Mouse (Mus musculus) embryonic facial prominence, embryonic 10.5 days (tissue): Measurements from ENCODE around the gene Myh9. TPM values are rescaled to one million over a fixed set of nuclear protein-coding genes. Genes with fewer than 3 reads are reported as not detected.
"Not testable (repeated sequence)": the region's sequence is repeated elsewhere in the genome, so short reads cannot be mapped to it uniquely, and the experiment has no call there.

Experiments used
- DNase-seq: peaks from one replicate; pipeline ENCODE4 v3.0.0-alpha.2; 2017; ENCODE audit warnings: low spot score
- H3K27ac ChIP-seq: fragments of 300-500 bp; sonication (generic); replicated peaks from 2 replicates; pipeline ENCODE4 v1.5.1; 2016; ENCODE audit warnings: mild to moderate bottlenecking
- H3K27me3 ChIP-seq: fragments of 300-500 bp; sonication (generic); replicated peaks from 2 replicates; pipeline ENCODE4 v1.6.1; 2016; ENCODE audit warnings: low read depth, mild to moderate bottlenecking; ENCODE audit not compliant: poor library complexity, severe bottlenecking
- H3K36me3 ChIP-seq: fragments of 300-500 bp; sonication (generic); replicated peaks from 2 replicates; pipeline ENCODE4 v1.6.1; 2016; ENCODE audit warnings: mild to moderate bottlenecking, moderate library complexity
- H3K4me1 ChIP-seq: fragments of 300-500 bp; sonication (generic); 2 replicates; pipeline ENCODE4 v1.6.1; 2016
- H3K4me3 ChIP-seq: fragments of 300-500 bp; sonication (generic); 2 replicates; pipeline ENCODE4 v1.5.1; 2016; ENCODE audit warnings: mild to moderate bottlenecking, moderate library complexity
- H3K9me3 ChIP-seq: fragments of 300-500 bp; sonication (generic); 2 replicates; pipeline ENCODE4 v1.6.1; 2016; ENCODE audit warnings: mild to moderate bottlenecking
- WGBS: fragments of 180-500 bp; shearing (Covaris S2); methylation state at CpG from one replicate; pipeline ENCODE4 v1.1.7; 2016; 5-methylcytosine and 5-hydroxymethylcytosine counted together
- polyA plus RNA-seq: library from polyadenylated mRNA; unstranded; fragments of >200 nt; fragmentation: Nextera tagmentation; extraction: Ambion mirVana; gene quantifications from 2 replicates; pipeline ENCODE4 v1.2.1, GENCODE M21; 2016

Myh9 gene
- polyA plus RNA-seq, 1 experiment from 2014 or later = 46.9 TPM

DNA sequence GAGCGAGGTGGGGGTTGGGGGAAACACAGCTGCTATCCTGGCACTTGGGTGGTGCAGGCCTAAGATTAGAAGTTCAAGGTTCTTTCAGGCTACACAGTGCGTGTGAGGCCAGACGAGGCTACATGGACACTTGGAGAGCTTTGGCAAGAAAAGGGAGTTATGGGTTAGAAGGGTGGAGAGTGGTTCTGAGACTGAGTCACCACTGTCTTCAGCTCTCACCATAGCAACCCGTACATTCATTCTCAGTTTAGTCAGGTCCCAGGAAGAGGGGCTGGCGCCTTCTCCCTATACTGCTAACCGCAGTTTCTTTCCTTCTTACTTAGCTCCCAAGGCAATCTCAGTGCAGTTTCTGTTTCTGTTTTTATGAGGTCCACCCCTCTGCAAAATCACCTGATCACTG is 100.4 kb downstream of the Myh9 start:
- not testable (repeated sequence) for H3K9me3 ChIP-seq, DNase-seq, H3K4me3 ChIP-seq, H3K36me3 ChIP-seq, H3K27ac ChIP-seq, H3K27me3 ChIP-seq, H3K4me1 ChIP-seq
- WGBS = 88% methylated on average over 6 of the region's 6 CpGs

DNA sequence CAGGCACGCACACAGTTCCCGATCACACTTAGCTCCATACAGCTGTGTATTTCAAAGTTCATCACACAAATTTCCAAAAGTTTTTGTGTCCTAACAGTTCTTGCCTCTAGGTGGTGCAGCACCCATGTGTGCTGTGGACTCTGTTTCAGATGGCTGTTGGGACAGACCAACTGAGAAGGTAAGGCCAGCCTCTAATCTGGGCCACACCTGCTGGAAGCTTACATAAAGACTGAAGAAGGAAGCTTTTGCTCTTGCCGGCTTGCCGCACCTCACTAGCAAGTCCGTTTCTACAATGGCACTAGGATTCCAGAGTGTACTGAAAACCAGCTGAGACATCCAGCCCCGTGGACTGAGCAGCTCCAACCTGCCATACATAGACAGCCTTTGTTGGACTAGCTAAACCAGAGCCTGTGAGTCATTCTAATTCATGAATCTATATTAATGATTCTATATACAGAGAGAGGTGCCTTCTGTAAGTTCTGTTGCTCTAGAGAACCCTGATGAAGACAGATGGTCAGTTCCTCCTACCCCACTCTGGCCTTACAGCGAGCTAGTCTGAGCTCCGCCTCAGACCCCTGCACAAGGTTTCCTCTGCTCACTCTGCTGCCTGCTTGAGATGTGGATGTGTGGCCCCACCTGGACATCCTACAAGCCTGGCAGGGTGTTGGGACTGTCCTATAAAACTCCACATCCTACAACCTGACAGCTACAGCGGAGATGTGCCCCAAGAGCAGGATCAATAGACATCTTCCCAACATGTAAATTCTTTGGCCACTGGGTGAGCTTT is 101.3 kb downstream of the Myh9 start:
- WGBS = 78% methylated on average over 9 of the region's 9 CpGs
- Histone ChIP-seq H3K4me3 (no peak overlapping the region), H3K27ac (no peak overlapping the region), H3K36me3 (no peaks in the 10 kb centered on the region), H3K9me3 (no peaks in the 10 kb centered on the region), H3K27me3 (no peaks in the 10 kb centered on the region), H3K4me1 (no peaks in the 10 kb centered on the region)
- DNase-seq = no peak

- not testable (repeated sequence) for DNase-seq, H3K27me3 ChIP-seq, H3K36me3 ChIP-seq, H3K9me3 ChIP-seq, H3K4me3 ChIP-seq, H3K4me1 ChIP-seq, H3K27ac ChIP-seq
- WGBS = 69% methylated on average over 4 of the region's 4 CpGs
Measured at GRCm38 (mm10) chr15:77733903-77734302, 108.1 kb downstream of the Myh9 start.

DNA sequence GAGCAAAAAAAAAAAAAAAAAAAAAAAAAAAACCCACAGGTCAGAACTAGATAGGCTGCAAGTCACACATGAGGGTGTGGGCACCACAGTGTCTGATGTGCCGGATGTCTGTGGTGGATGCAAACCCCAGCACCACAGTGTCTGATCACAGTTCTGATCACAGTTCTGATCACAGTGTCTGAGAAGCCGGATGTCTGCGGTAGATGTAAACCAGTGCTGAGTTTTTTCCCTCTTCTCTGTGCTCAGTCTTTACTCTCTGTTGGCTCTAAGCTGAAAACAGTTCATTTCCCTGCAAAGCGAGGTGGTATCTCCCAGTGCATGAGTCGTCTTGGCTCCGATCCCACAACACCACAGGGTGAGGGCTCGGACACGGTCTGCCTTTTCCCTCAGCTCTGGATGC is 108.6 kb downstream of the Myh9 start:
- not testable (repeated sequence) for H3K9me3 ChIP-seq, H3K4me3 ChIP-seq, H3K4me1 ChIP-seq, H3K36me3 ChIP-seq, H3K27ac ChIP-seq, H3K27me3 ChIP-seq, DNase-seq
- 85% methylated on average over 8 of the region's 8 CpGs for WGBS

DNA sequence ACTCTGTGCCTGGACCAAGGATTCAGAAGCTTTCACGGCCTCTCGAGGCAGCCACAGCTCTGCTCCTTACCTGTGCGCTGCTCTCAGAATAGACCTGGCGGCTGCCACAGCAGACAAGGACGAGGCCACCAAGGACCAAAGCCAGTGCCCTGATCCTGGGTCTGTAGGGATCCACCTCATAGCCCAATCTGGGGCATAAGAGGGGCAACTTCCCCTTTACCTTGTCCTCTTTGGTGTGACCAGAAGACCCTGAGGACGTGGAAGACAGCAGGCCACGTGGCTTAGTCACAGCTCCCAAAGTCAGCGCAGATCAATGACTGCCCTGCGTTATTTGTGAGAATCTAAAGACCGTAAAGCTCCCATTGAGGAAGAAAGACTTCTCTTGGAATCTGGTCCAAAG is 109.1 kb downstream of the Myh9 start:
- not testable (repeated sequence) for H3K9me3 ChIP-seq, H3K4me3 ChIP-seq, H3K4me1 ChIP-seq, DNase-seq, H3K36me3 ChIP-seq, H3K27me3 ChIP-seq, H3K27ac ChIP-seq
- WGBS = 75% methylated on average over 10 of the region's 10 CpGs

DNA sequence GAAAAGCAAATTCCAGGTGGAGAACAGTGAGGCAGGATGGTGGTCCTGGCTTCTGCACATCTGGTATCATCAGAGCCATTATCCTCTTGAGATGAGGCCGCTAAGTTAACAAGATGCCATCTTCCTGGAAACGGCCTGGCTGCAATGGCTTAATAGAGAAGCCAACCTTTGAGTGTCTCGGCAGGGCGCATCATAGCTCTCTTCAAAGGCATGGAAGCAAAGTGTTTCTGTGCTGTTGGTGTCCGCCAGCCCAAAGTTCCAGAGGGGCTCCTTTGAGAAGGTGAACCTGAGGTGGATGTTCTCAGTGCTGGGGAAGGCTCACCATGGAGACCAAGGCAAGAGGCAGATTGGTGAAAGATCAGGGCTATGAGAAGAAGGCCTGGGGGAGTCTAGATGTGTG is 110.4 kb downstream of the Myh9 start:
- no peaks in the 10 kb centered on the region for H3K9me3 ChIP-seq
- no peaks in the 10 kb centered on the region for H3K36me3 ChIP-seq
- no peak overlapping the region for H3K27ac ChIP-seq
- DNase-seq = no peak
- no peaks in the 10 kb centered on the region for H3K27me3 ChIP-seq
- 91% methylated on average over 5 of the region's 5 CpGs for WGBS
- no peaks in the 10 kb centered on the region for H3K4me1 ChIP-seq
- H3K4me3 ChIP-seq = no peak overlapping the region

- not testable (repeated sequence) for DNase-seq, H3K36me3 ChIP-seq, H3K9me3 ChIP-seq, H3K4me1 ChIP-seq, H3K4me3 ChIP-seq, H3K27me3 ChIP-seq, H3K27ac ChIP-seq
- 98% methylated on average over 3 of the region's 4 CpGs for WGBS
Measured at GRCm38 (mm10) chr15:77728739-77729138, 113.2 kb downstream of the Myh9 start, which contains the start of gene Apol9b. Gene Apol9b, plus strand, starts transcription at chr15:77729039.

DNA sequence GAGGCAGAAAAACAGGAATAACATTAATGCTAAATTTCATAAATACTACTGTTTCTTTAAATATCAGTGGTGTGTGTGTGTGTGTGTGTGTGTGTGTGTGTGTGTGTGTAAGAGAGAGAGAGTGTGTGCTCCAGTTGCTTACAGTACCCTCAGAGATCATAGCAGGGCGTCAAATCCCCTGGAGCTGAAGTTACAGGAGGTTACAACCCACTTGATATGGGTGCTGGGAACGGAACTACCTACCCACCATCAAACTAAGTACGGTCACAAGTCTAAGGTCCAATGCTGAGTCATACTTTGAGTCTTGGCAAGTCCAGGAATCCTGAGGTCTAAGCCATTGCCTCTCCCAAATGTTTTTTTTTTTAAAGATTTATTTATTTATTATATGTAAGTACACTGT is 114.2 kb downstream of the Myh9 start:
- H3K4me3 ChIP-seq, H3K36me3 ChIP-seq, H3K27ac ChIP-seq, H3K27me3 ChIP-seq, H3K4me1 ChIP-seq, DNase-seq, H3K9me3 ChIP-seq: not testable (repeated sequence)
- 84% methylated on average over 3 of the region's 3 CpGs for WGBS

- H3K4me3 ChIP-seq, H3K27me3 ChIP-seq, H3K9me3 ChIP-seq, H3K36me3 ChIP-seq, H3K27ac ChIP-seq, H3K4me1 ChIP-seq: not testable (repeated sequence)
- DNase-seq = peak; percentile 18
- 10% methylated on average over 3 of the region's 3 CpGs for WGBS
Measured at GRCm38 (mm10) chr15:77727139-77727538, 114.8 kb downstream of the Myh9 start.

GRCm38 (mm10) chr15:77725393-77726020 is 116.5 kb downstream of the Myh9 start:
- not testable (repeated sequence) for DNase-seq, H3K27me3 ChIP-seq, H3K9me3 ChIP-seq, H3K4me3 ChIP-seq, H3K27ac ChIP-seq, H3K36me3 ChIP-seq, H3K4me1 ChIP-seq
- WGBS = 78% methylated on average over 6 of the region's 6 CpGs

- not testable (repeated sequence) for DNase-seq, H3K4me1 ChIP-seq, H3K27ac ChIP-seq, H3K36me3 ChIP-seq, H3K4me3 ChIP-seq, H3K27me3 ChIP-seq, H3K9me3 ChIP-seq
- 19% methylated on average over 3 of the region's 10 CpGs for WGBS
Measured at GRCm38 (mm10) chr15:77724208-77724911, 117.6 kb downstream of the Myh9 start.

- H3K27ac ChIP-seq, H3K9me3 ChIP-seq, H3K4me1 ChIP-seq, H3K4me3 ChIP-seq, DNase-seq, H3K36me3 ChIP-seq, H3K27me3 ChIP-seq: not testable (repeated sequence)
- no CpG with 5 or more reads among the region's 3 CpGs for WGBS
Measured at GRCm38 (mm10) chr15:77721509-77721908, 120.5 kb downstream of the Myh9 start.

DNA sequence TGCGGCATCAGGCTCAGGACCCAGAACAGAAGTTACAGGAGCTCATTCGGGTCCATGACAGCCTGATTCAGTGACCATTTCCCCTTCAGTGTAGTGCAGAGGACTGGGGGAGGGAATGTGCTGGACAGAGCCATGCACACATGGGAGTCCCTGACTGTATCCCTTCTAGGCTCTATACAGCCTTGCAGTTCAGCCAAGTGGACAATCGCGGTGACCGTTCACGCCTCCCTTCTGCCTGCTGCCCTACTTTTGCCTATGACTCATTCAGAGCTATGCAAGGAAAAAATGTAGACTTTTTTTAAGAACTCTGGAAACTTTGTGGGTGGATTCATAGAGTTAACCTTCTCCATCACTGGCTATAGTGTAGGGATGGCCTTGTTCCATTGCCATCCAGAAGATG is 123.7 kb downstream of the Myh9 start:
- DNase-seq, H3K27me3 ChIP-seq, H3K9me3 ChIP-seq, H3K36me3 ChIP-seq, H3K4me3 ChIP-seq, H3K4me1 ChIP-seq, H3K27ac ChIP-seq: not testable (repeated sequence)
- 85% methylated on average over 6 of the region's 6 CpGs for WGBS
